8 mouse cellular contexts compared by ENCODE assay signal in the genomic region with DNA sequence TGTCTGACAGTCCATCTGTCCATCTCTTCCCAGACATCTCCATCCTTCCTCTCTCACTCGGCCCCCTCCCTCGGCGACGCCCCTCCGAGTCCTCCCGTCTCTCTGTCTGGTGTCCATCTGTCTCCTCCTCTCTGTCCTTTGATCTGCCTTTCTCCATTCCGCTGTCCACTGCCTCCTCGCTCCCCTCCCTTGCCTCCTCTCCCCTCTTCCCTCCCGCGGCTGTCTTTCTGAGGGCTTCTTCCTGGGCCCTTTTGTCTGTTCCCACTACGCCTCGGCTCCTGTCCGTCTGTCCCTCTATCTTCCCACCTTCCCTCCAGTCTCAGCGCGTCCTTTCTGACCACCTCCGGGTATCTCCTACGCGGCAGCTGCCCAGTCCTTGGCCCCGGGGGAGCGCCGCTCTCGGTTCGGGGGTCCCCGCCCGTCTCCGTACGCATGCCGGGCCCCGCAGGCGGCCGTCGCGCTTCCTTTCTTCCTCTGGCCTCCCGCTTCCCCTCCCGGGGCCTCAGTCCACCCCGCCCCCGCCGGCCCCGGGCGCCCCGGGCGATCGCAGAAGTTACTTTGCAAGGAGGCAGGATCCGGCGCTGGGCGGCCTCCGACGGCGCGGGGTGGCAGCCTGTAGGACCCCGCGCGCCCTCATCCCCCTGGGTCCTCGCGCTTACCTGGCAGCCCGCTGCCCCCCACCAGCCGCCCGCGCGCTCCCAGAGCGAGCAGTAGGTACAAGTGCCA. TPM values are rescaled to one million over a fixed set of nuclear protein-coding genes. Genes with fewer than 3 reads are reported as not detected.
DNase-seq lines count a peak whose midpoint lies in the region; ATAC-seq lines count a peak whose summit lies in the region.

No protein-coding gene starts in this region.

- no peaks in the 10 kb centered on the region for H3K36me3 ChIP-seq in hindbrain, embryonic 15.5 days
- H3K36me3 ChIP-seq in lung, embryonic 15.5 days, result no peaks in the 10 kb centered on the region

- under 1% methylated on average over 60 of the region's 61 CpGs for WGBS in hindbrain, embryonic 15.5 days
- WGBS in lung, embryonic 15.5 days, result under 1% methylated on average over 54 of the region's 61 CpGs

- H3K9ac ChIP-seq in hindbrain, embryonic 15.5 days, result peak overlapping the region; percentile 54
- peak overlapping the region; percentile 42 for H3K9ac ChIP-seq in lung, embryonic 15.5 days

- ATAC-seq in hindbrain, embryonic 15.5 days (ENCODE audit: low FRiP score, low read depth), result peak; percentile 39
- ATAC-seq in lung, embryonic 15.5 days (ENCODE audit: borderline replicate concordance, extremely low read depth, low FRiP score, low TSS enrichment), result peak; percentile 43; the same call in 1 of the 2 replicates

- H3K4me2 ChIP-seq in hindbrain, embryonic 15.5 days, result peak overlapping the region; percentile 83
- peak overlapping the region; percentile 99 for H3K4me2 ChIP-seq in lung, embryonic 15.5 days

- DNase-seq in adrenal gland, adult 2 months, result peak; percentile 32
- DNase-seq in adrenal gland, postnatal 4 days (ENCODE audit: low spot score in 2 of 2), result no peak
- DNase-seq in urinary bladder, postnatal 14 days (ENCODE audit: low spot score), result peak; percentile 14
- no peak for DNase-seq in urinary bladder, postnatal 10 days (ENCODE audit: low spot score)
- DNase-seq in testis, postnatal 10 days (ENCODE audit: low spot score), result peak; percentile 66
- no peak for DNase-seq in cerebellum, adult 11-12 months

- peaks cover 6% of the 10 kb centered on the region; the same call in 1 of the 2 replicates for H3K27me3 ChIP-seq in hindbrain, embryonic 15.5 days
- H3K27me3 ChIP-seq in lung, embryonic 15.5 days, result peaks cover 60% of the 10 kb centered on the region

- peak overlapping the region; percentile 63 for H3K4me3 ChIP-seq in hindbrain, embryonic 15.5 days
- H3K4me3 ChIP-seq in lung, embryonic 15.5 days, result peak overlapping the region; percentile 56

- no peaks in the 10 kb centered on the region for H3K9me3 ChIP-seq in hindbrain, embryonic 15.5 days
- no peaks in the 10 kb centered on the region for H3K9me3 ChIP-seq in lung, embryonic 15.5 days

- H3K27ac ChIP-seq in hindbrain, embryonic 15.5 days (replicated peaks), result no peak overlapping the region
- H3K27ac ChIP-seq in lung, embryonic 15.5 days, result no peak overlapping the region

- H3K4me1 ChIP-seq in hindbrain, embryonic 15.5 days (replicated peaks), result peaks cover 26% of the 10 kb centered on the region
- H3K4me1 ChIP-seq in lung, embryonic 15.5 days, result peaks cover 14% of the 10 kb centered on the region

RNA-seq across cellular contexts. Expression of gene Scube1, which starts 0.5 kb away (rescaled TPM):
- total RNA-seq in adrenal gland, adult 2 months (2021), result 1 to 10 TPM; 3.2 to 9.1 TPM
- polyA plus RNA-seq in adrenal gland, adult 2 months (2012; rRNA removed), result 10.5 and 15.1 TPM in 2 replicates
- 10 to 100 TPM; 12.2 to 14.5 TPM for total RNA-seq in adrenal gland, postnatal 4 days (2021)
- polyA plus RNA-seq in hindbrain, embryonic 15.5 days (2015; fragmentation: Nextera tagmentation; extraction: Ambion mirVana), result 8.4 and 9.7 TPM in 2 replicates
- polyA plus RNA-seq in lung, embryonic 15.5 days (2015; fragmentation: Nextera tagmentation; extraction: Ambion mirVana), result 4.2 and 4.6 TPM in 2 replicates

RNA-seq across cellular contexts. Expression of gene Mpped1, which starts 54.9 kb away (rescaled TPM):
- total RNA-seq in adrenal gland, adult 2 months (2021), result not detected
- not detected in 2 replicates for polyA plus RNA-seq in adrenal gland, adult 2 months (2012; rRNA removed)
- 1 to 10 TPM in 1 of 2 experiments, under 1 TPM in 1; 0.50 to 1.6 TPM for total RNA-seq in adrenal gland, postnatal 4 days (2021)
- 17.7 and 25.5 TPM in 2 replicates for polyA plus RNA-seq in hindbrain, embryonic 15.5 days (2015; fragmentation: Nextera tagmentation; extraction: Ambion mirVana)
- polyA plus RNA-seq in lung, embryonic 15.5 days (2015; fragmentation: Nextera tagmentation; extraction: Ambion mirVana), result 0.61 and 0.74 TPM in 2 replicates

Comparison
In these comparisons a context has a peak if more than half of its experiments do, and no peak if none do; other contexts are left out.
1. DNase-seq: peak in adrenal gland, adult 2 months (single experiment), urinary bladder, postnatal 14 days (single experiment) and testis, postnatal 10 days (single experiment); none in adrenal gland, postnatal 4 days (0 of 2), urinary bladder, postnatal 10 days (single experiment) and cerebellum, adult 11-12 months (single experiment).
2. RNA of gene Mpped1, which starts 54.9 kb away (polyA plus RNA-seq): 17.7 to 25.5 TPM in hindbrain, embryonic 15.5 days; 0.61 to 0.74 TPM in lung, embryonic 15.5 days and not detected in adrenal gland, adult 2 months; every median in the first group is over 10 times any median in the second.